Mouse (Mus musculus) midbrain, embryonic 11.5 days (tissue): ENCODE measurements around the gene Cpm. TPM values are rescaled to one million over a fixed set of nuclear protein-coding genes. Genes with fewer than 3 reads are reported as not detected.

Experiments used
- ATAC-seq: fragments of 200-750 bp; cut with Nextera tagmentation; 2 replicates; pipeline ENCODE4 v1.8.0; 2017; ENCODE audit warnings: moderate TSS enrichment, moderate library complexity; ENCODE audit not compliant: low FRiP score
- DNase-seq: peaks from one replicate; pipeline ENCODE4 v3.0.0; 2015; ENCODE audit warnings: low spot score; ENCODE audit errors: missing footprints
- H3K27ac ChIP-seq: fragments of 300-500 bp; sonication (generic); 2 replicates; pipeline ENCODE4 v1.5.1; 2014; ENCODE audit warnings: low read depth, low read length
- H3K27me3 ChIP-seq: fragments of 300-500 bp; sonication (generic); 2 replicates; pipeline ENCODE4 v1.6.1; 2014; ENCODE audit warnings: mild to moderate bottlenecking, low read length, moderate library complexity, mixed read lengths; ENCODE audit not compliant: control insufficient read depth, insufficient read depth
- H3K36me3 ChIP-seq: fragments of 300-500 bp; sonication (generic); 2 replicates; pipeline ENCODE4 v1.6.1; 2014; ENCODE audit warnings: mild to moderate bottlenecking, low read length, moderate library complexity, mixed read lengths; ENCODE audit not compliant: control insufficient read depth, insufficient read depth
- H3K4me1 ChIP-seq: fragments of 300-500 bp; sonication (generic); 2 replicates; pipeline ENCODE4 v1.6.1; 2014; ENCODE audit warnings: low read length; ENCODE audit not compliant: control insufficient read depth, insufficient read depth
- H3K4me2 ChIP-seq: fragments of 300-500 bp; sonication (generic); 2 replicates; pipeline ENCODE4 v1.6.1; 2014; ENCODE audit warnings: mild to moderate bottlenecking, moderate library complexity
- H3K4me3 ChIP-seq: fragments of 300-500 bp; sonication (generic); 2 replicates; pipeline ENCODE4 v1.5.1; 2014; ENCODE audit warnings: low read depth, low read length
- H3K9ac ChIP-seq: fragments of 300-500 bp; sonication (generic); 2 replicates; pipeline ENCODE4 v1.6.1; 2014; ENCODE audit warnings: low read length
- H3K9me3 ChIP-seq: fragments of 300-500 bp; sonication (generic); 2 replicates; pipeline ENCODE4 v1.6.1; 2016; ENCODE audit warnings: low read length; ENCODE audit not compliant: control insufficient read depth
- WGBS: fragments of 180-500 bp; shearing (Covaris S2); extraction: QIAGEN DNeasy Blood & Tissue Kit; methylation state at CpG from one replicate; pipeline ENCODE4 v1.1.7; 2014; 5-methylcytosine and 5-hydroxymethylcytosine counted together
- polyA plus RNA-seq: library from polyadenylated mRNA; unstranded; fragments of >200 nt; fragmentation: Nextera tagmentation; extraction: Ambion mirVana; gene quantifications from 2 replicates; pipeline ENCODE4 v1.2.1, GENCODE M21; 2014

Gene Cpm
- polyA plus RNA-seq, 1 experiment from 2014 or later = 6.2 TPM

DNA sequence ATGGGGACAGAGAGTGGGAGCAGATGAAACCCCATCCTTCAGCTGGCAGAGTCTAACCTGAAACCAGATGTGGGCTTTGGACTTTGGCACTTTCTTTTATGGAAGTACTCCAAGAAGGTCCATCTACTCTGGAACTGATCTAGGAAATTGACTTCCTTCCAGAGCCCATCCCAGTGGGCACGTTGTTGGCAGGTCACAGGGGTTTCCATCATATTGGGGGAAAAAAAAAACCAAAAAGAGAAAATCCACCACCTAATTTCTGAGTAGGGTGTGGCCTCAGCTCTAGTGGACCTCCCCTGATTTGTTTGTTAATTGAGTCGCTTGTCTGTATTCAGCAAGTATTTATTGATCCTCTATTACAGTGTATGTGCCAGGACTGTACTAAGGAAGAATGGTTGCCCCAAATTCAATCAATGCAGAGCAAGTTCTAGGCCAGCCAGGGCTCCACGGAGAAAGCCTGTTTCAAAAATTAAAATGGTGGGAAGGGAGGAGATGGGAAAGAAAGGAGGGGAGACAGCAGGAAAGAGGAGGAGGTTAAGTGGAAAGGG lies 25.4 kb downstream of the Cpm start:
- WGBS = 75% methylated on average over 3 of the region's 3 CpGs
- H3K9ac ChIP-seq = no peak overlapping the region
- DNase-seq (no peak), ATAC-seq (no peak)
- H3K4me1 ChIP-seq = peaks cover 1% of the 10 kb centered on the region; the same call in 1 of the 2 replicates
- H3K27ac ChIP-seq = no peak overlapping the region
- no peaks in the 10 kb centered on the region for H3K27me3 ChIP-seq
- H3K4me3 ChIP-seq = no peak overlapping the region
- no peak overlapping the region for H3K4me2 ChIP-seq
- no peaks in the 10 kb centered on the region for H3K36me3 ChIP-seq
- no peaks in the 10 kb centered on the region for H3K9me3 ChIP-seq

- no peaks in the 10 kb centered on the region for H3K27me3 ChIP-seq
- H3K27ac ChIP-seq = no peak overlapping the region
- no peak overlapping the region for H3K4me2 ChIP-seq
- H3K9me3 ChIP-seq = no peaks in the 10 kb centered on the region
- 93% methylated on average over 9 of the region's 9 CpGs for WGBS
- no peaks in the 10 kb centered on the region for H3K36me3 ChIP-seq
- no peak for ATAC-seq
- H3K4me1 ChIP-seq = peaks cover 2% of the 10 kb centered on the region; the same call in 1 of the 2 replicates
- no peak overlapping the region for H3K4me3 ChIP-seq
- H3K9ac ChIP-seq = no peak overlapping the region
- DNase-seq = no peak
These were observed 26.2 kb downstream of the Cpm start for GRCm38 (mm10) chr10:117655460-117655859.

GRCm38 (mm10) chr10:117655908-117656661 lies 26.8 kb downstream of the Cpm start:
- Histone ChIP-seq H3K4me1 (peaks cover 2% of the 10 kb centered on the region; the same call in 1 of the 2 replicates), H3K27me3 (no peaks in the 10 kb centered on the region), H3K9me3 (no peaks in the 10 kb centered on the region), H3K27ac (no peak overlapping the region), H3K9ac (no peak overlapping the region), H3K4me3 (no peak overlapping the region), H3K36me3 (no peaks in the 10 kb centered on the region), H3K4me2 (no peak overlapping the region)
- WGBS = 68% methylated on average over 7 of the region's 7 CpGs
- no peak for DNase-seq
- no peak for ATAC-seq

- WGBS = 90% methylated on average over 6 of the region's 6 CpGs
- DNase-seq = no peak
These were observed 27.3 kb downstream of the Cpm start for GRCm38 (mm10) chr10:117656662-117656962.

DNA sequence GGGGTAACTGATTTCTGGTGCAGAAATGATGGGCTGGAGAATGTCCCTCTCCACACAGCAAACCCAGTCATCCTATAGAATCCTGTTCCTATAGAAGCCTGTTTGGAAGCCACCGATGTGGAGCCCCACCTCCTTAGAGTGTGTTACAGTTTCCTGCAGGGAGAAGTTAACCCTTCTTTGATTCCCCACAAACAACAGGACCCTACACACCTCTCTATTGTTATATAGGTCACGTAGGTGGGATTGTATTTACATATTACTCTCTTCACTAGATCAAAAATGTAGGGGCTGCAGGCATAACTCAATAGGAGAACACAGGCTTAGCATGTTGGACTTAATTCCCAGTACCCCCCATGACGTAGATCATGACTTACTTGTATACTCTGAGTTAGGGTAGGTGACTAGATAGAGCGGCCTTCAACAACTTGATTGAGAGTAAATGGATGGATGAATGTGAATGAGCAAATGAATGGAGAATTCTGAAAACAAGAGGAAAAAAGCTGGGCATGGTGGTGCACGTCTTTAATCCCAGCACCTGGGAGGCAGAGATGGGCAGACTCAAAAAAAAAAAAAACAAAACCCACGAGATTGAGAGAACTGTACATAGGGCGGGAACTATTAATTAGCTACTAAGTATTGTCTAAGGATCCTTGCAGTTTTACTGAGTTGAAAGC lies 27.8 kb downstream of the Cpm start:
- DNase-seq (no peak), ATAC-seq (no peak)
- H3K9ac ChIP-seq = no peak overlapping the region
- H3K27ac ChIP-seq = no peak overlapping the region
- no peaks in the 10 kb centered on the region for H3K36me3 ChIP-seq
- H3K9me3 ChIP-seq = no peaks in the 10 kb centered on the region
- peaks cover 2% of the 10 kb centered on the region; the same call in 1 of the 2 replicates for H3K4me1 ChIP-seq
- 81% methylated on average over 7 of the region's 7 CpGs for WGBS
- H3K27me3 ChIP-seq = no peaks in the 10 kb centered on the region
- H3K4me3 ChIP-seq = no peak overlapping the region
- H3K4me2 ChIP-seq = no peak overlapping the region

More at GRCm38 (mm10) chr10:117656662-117656962, 27.3 kb downstream of the Cpm start:
- Histone ChIP-seq H3K4me1 (peaks cover 2% of the 10 kb centered on the region; the same call in 1 of the 2 replicates), H3K4me3 (no peak overlapping the region), H3K27me3 (no peaks in the 10 kb centered on the region), H3K36me3 (no peaks in the 10 kb centered on the region), H3K27ac (no peak overlapping the region), H3K9me3 (no peaks in the 10 kb centered on the region), H3K9ac (no peak overlapping the region), H3K4me2 (no peak overlapping the region)
- no peak for ATAC-seq

GRCm38 (mm10) chr10:117657659-117658306 lies 28.5 kb downstream of the Cpm start:
- Histone ChIP-seq H3K4me1 (peaks cover 2% of the 10 kb centered on the region; the same call in 1 of the 2 replicates), H3K27me3 (no peaks in the 10 kb centered on the region), H3K9me3 (no peaks in the 10 kb centered on the region), H3K27ac (no peak overlapping the region), H3K4me2 (no peak overlapping the region), H3K9ac (no peak overlapping the region), H3K4me3 (no peak overlapping the region), H3K36me3 (no peaks in the 10 kb centered on the region)
- DNase-seq (no peak), ATAC-seq (no peak)
- WGBS = 89% methylated on average over 3 of the region's 3 CpGs

- Histone ChIP-seq H3K4me2 (no peak overlapping the region), H3K9ac (no peak overlapping the region), H3K9me3 (no peaks in the 10 kb centered on the region), H3K27me3 (no peaks in the 10 kb centered on the region), H3K4me1 (peaks cover 2% of the 10 kb centered on the region; the same call in 1 of the 2 replicates), H3K4me3 (no peak overlapping the region), H3K27ac (no peak overlapping the region), H3K36me3 (no peaks in the 10 kb centered on the region)
- WGBS = 94% methylated on average over 14 of the region's 14 CpGs
- no peak for DNase-seq
- no peak for ATAC-seq
These were observed 29.5 kb downstream of the Cpm start for GRCm38 (mm10) chr10:117658522-117659429.

DNA sequence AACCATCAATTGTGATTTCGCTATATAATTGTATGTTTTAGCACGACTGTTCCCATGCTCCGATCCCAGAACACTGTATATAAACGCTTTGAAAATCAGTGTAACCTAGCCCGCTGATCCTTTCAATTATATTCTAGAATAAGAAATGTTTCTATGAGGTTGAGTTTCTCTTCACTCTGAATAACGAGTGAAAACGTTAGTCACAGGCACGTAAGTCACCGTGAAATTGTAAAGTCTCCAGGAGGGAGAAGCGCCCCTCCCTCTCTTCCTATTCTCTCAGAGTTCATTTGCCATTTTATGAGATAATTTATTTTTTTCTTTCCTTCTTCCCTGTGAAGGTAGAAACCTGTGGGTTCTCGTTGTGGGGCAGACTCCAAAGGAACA lies 30.1 kb downstream of the Cpm start:
- Histone ChIP-seq H3K9me3 (no peaks in the 10 kb centered on the region), H3K36me3 (no peaks in the 10 kb centered on the region), H3K4me3 (no peak overlapping the region), H3K27me3 (no peaks in the 10 kb centered on the region), H3K4me2 (no peak overlapping the region), H3K4me1 (peaks cover 2% of the 10 kb centered on the region; the same call in 1 of the 2 replicates), H3K9ac (no peak overlapping the region), H3K27ac (no peak overlapping the region)
- no peak for DNase-seq
- WGBS = 70% methylated on average over 11 of the region's 11 CpGs
- no peak for ATAC-seq
